Comparison of ENCODE assay signal across 8 mouse cellular contexts in genomic region chr14:121878176-121878858, GRCm38 (mm10). TPM values are rescaled to one million over a fixed set of nuclear protein-coding genes. Genes with fewer than 3 reads are reported as not detected.
A peak's percentile ranks its signal among the peaks of the same experiment; 100 is the strongest.
DNase-seq lines count a peak whose midpoint lies in the region; ATAC-seq and TF ChIP-seq lines count a peak whose summit lies in the region.

Ubac2 (plus strand) TSS chr14:121878620.

- peak within 1 kb of the TSS; percentile 94 for H3K27ac ChIP-seq in forebrain, embryonic 10.5 days
- H3K27ac ChIP-seq in heart, embryonic 15.5 days, result peak within 1 kb of the TSS; percentile 94
- peak within 1 kb of the TSS; percentile 90 for H3K27ac ChIP-seq in liver, embryonic 14.5 days
- H3K27ac ChIP-seq in neural tube, embryonic 11.5 days (ENCODE audit: low read depth, low read length), result peak within 1 kb of the TSS; percentile 84
- peak within 1 kb of the TSS; percentile 93 for H3K27ac ChIP-seq in stomach, postnatal 0 days (replicated peaks)

- no peak for TF ChIP-seq EP300 in liver, embryonic 14.5 days (IDR thresholded peaks at IDR 0.05; ENCODE audit: low read depth)
- no peak for TF ChIP-seq EP300 in stomach, postnatal 0 days (optimal IDR thresholded peaks at IDR 0.05)

- no peaks in the 10 kb centered on the region for H3K9me3 ChIP-seq in forebrain, embryonic 10.5 days
- no peaks in the 10 kb centered on the region for H3K9me3 ChIP-seq in heart, embryonic 15.5 days (replicated peaks)
- H3K9me3 ChIP-seq in liver, embryonic 14.5 days (ENCODE audit: control insufficient read depth, low read length), result no peaks in the 10 kb centered on the region
- H3K9me3 ChIP-seq in neural tube, embryonic 11.5 days (ENCODE audit: control insufficient read depth, low read length), result no peaks in the 10 kb centered on the region
- no peaks in the 10 kb centered on the region for H3K9me3 ChIP-seq in stomach, postnatal 0 days (ENCODE audit: control insufficient read depth, low read length)

- H3K36me3 ChIP-seq in forebrain, embryonic 10.5 days (replicated peaks), result peaks cover 10% of the 10 kb centered on the region
- H3K36me3 ChIP-seq in heart, embryonic 15.5 days, result no peaks in the 10 kb centered on the region
- H3K36me3 ChIP-seq in liver, embryonic 14.5 days (replicated peaks; ENCODE audit: control insufficient read depth, insufficient read depth, low read depth), result no peaks in the 10 kb centered on the region
- H3K36me3 ChIP-seq in neural tube, embryonic 11.5 days (ENCODE audit: control insufficient read depth, insufficient read depth, low read length), result no peaks in the 10 kb centered on the region
- H3K36me3 ChIP-seq in stomach, postnatal 0 days (ENCODE audit: control insufficient read depth, insufficient read depth, low read length), result no peaks in the 10 kb centered on the region

- peaks cover 33% of the 10 kb centered on the region for H3K4me1 ChIP-seq in forebrain, embryonic 10.5 days
- H3K4me1 ChIP-seq in heart, embryonic 15.5 days (replicated peaks), result peaks cover 23% of the 10 kb centered on the region
- peaks cover 3 to 13% of the 10 kb centered on the region in 2 experiments; a peak in 2 of 4 replicates for H3K4me1 ChIP-seq in liver, embryonic 14.5 days (replicated peaks; ENCODE audit: control insufficient read depth in 2 of 2, insufficient read depth in 2 of 2, low read length in 1 of 2)
- peaks cover 8% of the 10 kb centered on the region for H3K4me1 ChIP-seq in neural tube, embryonic 11.5 days (ENCODE audit: control insufficient read depth, insufficient read depth, low read length)
- H3K4me1 ChIP-seq in stomach, postnatal 0 days (replicated peaks; ENCODE audit: control insufficient read depth, insufficient read depth), result peaks cover 3% of the 10 kb centered on the region; the same call in 1 of the 2 replicates

- peak; percentile 98 for ATAC-seq in heart, embryonic 15.5 days (replicated peaks; ENCODE audit: insufficient number of reproducible peaks, insufficient read depth, low FRiP score, low read depth)
- peak; percentile 97 for ATAC-seq in liver, embryonic 14.5 days (ENCODE audit: insufficient read depth)
- peak; percentile 97 for ATAC-seq in neural tube, embryonic 11.5 days (ENCODE audit: insufficient read depth, low FRiP score, low TSS enrichment)
- ATAC-seq in stomach, postnatal 0 days (ENCODE audit: low FRiP score, low TSS enrichment), result peak; percentile 100

- DNase-seq in CD8-positive naive resting alpha-beta T cell, adult 2 months (ENCODE audit: low read depth in 2 of 2, low spot score in 2 of 2), result peak; percentile 97 to 98
- peak; percentile 95 for DNase-seq in c-Kit-positive CD71-negative TER-119-negative erythroid progenitor cells, embryonic 14.5 days (ENCODE audit: low read depth)
- peak; percentile 96 for DNase-seq in forebrain, embryonic 10.5 days (ENCODE audit: extremely low spot score, low spot score)
- DNase-seq in kidney, postnatal 25 days, result peak; percentile 98
- peak; percentile 91 to 93 (median 93) for DNase-seq in liver, embryonic 14.5 days (ENCODE audit: low read depth in 3 of 3, low spot score in 3 of 3)
- DNase-seq in neural tube, embryonic 11.5 days (ENCODE audit: low spot score), result peak; percentile 99
- DNase-seq in stomach, postnatal 0 days (ENCODE audit: low spot score), result peak; percentile 99

- peak within 1 kb of the TSS; percentile 97 for H3K9ac ChIP-seq in heart, embryonic 15.5 days
- peak within 1 kb of the TSS; percentile 83 for H3K9ac ChIP-seq in liver, embryonic 14.5 days (replicated peaks)
- H3K9ac ChIP-seq in neural tube, embryonic 11.5 days (ENCODE audit: low read length), result peak within 1 kb of the TSS; percentile 88
- peak within 1 kb of the TSS; percentile 92 for H3K9ac ChIP-seq in stomach, postnatal 0 days (ENCODE audit: low read length)

- H3K4me3 ChIP-seq in forebrain, embryonic 10.5 days, result peak within 1 kb of the TSS; percentile 94
- H3K4me3 ChIP-seq in heart, embryonic 15.5 days, result peak within 1 kb of the TSS; percentile 94
- peak within 1 kb of the TSS; percentile 71 for H3K4me3 ChIP-seq in liver, embryonic 14.5 days (ENCODE audit: insufficient read depth in 1 of 2, low read depth in 2 of 2, low read length in 2 of 2)
- peak within 1 kb of the TSS; percentile 83 for H3K4me3 ChIP-seq in neural tube, embryonic 11.5 days (ENCODE audit: low read depth, low read length)
- peak within 1 kb of the TSS; percentile 97 for H3K4me3 ChIP-seq in stomach, postnatal 0 days (ENCODE audit: low read depth, low read length)

- peak within 1 kb of the TSS; percentile 95 for H3K4me2 ChIP-seq in heart, embryonic 15.5 days
- H3K4me2 ChIP-seq in liver, embryonic 14.5 days (ENCODE audit: low read depth), result peak within 1 kb of the TSS; percentile 93
- peak within 1 kb of the TSS; percentile 51 for H3K4me2 ChIP-seq in neural tube, embryonic 11.5 days (ENCODE audit: low read depth)
- peak within 1 kb of the TSS; percentile 97 for H3K4me2 ChIP-seq in stomach, postnatal 0 days (replicated peaks; ENCODE audit: low read depth)

- WGBS in forebrain, embryonic 10.5 days, result under 1% methylated on average over 61 of the region's 61 CpGs
- WGBS in heart, embryonic 15.5 days, result under 1% methylated on average over 61 of the region's 61 CpGs
- under 1% methylated on average over 59 of the region's 61 CpGs for WGBS in liver, embryonic 14.5 days (ENCODE audit: insufficient replicate concordance)
- under 1% methylated on average over 61 of the region's 61 CpGs for WGBS in neural tube, embryonic 11.5 days
- 1% methylated on average over 52 of the region's 61 CpGs for WGBS in stomach, postnatal 0 days

- H3K27me3 ChIP-seq in forebrain, embryonic 10.5 days (ENCODE audit: poor library complexity, severe bottlenecking), result no peaks in the 10 kb centered on the region
- no peaks in the 10 kb centered on the region for H3K27me3 ChIP-seq in heart, embryonic 15.5 days
- no peaks in the 10 kb centered on the region for H3K27me3 ChIP-seq in liver, embryonic 14.5 days (ENCODE audit: control insufficient read depth, insufficient read depth, low read length)
- H3K27me3 ChIP-seq in neural tube, embryonic 11.5 days (ENCODE audit: control insufficient read depth, insufficient read depth, low read length), result no peaks in the 10 kb centered on the region
- no peaks in the 10 kb centered on the region for H3K27me3 ChIP-seq in stomach, postnatal 0 days (ENCODE audit: control insufficient read depth, insufficient read depth, low read length)

- peak; percentile 16; the same call in 1 of the 2 replicates for TF ChIP-seq CTCF in liver, embryonic 14.5 days (IDR thresholded peaks at IDR 0.05; ENCODE audit: low read depth)
- TF ChIP-seq CTCF in stomach, postnatal 0 days (IDR thresholded peaks at IDR 0.05; ENCODE audit: low read depth), result peak; percentile 33; the same call in 1 of the 2 replicates

RNA-seq across cellular contexts. Expression of gene Ubac2, which starts in this region (rescaled TPM):
- 80.7 and 83.1 TPM in 2 replicates for polyA plus RNA-seq in forebrain, embryonic 10.5 days (2016; fragmentation: Nextera tagmentation; extraction: Ambion mirVana)
- polyA plus RNA-seq in heart, embryonic 15.5 days (2015; fragmentation: Nextera tagmentation; extraction: Ambion mirVana), result 42.4 and 50.0 TPM in 2 replicates
- polyA plus RNA-seq in liver, embryonic 14.5 days (2012; rRNA removed), result 9.4 and 10.1 TPM in 2 replicates
- 16.4 TPM in 2 replicates for polyA plus RNA-seq in liver, embryonic 14.5 days (2014; fragmentation: Nextera tagmentation; extraction: Ambion mirVana)
- 70.4 and 71.1 TPM in 2 replicates for polyA plus RNA-seq in neural tube, embryonic 11.5 days (2014; fragmentation: Nextera tagmentation; extraction: Ambion mirVana)
- 38.5 and 38.6 TPM in 2 replicates for polyA plus RNA-seq in stomach, postnatal 0 days (2015; fragmentation: Nextera tagmentation; extraction: Ambion mirVana)

Comparison
In these comparisons a context has a peak if more than half of its experiments do, and no peak if none do; other contexts are left out.
1. Peak in every context shown above with its lines: DNase-seq, ATAC-seq, H3K4me3 ChIP-seq and H3K27ac ChIP-seq.